Mouse (Mus musculus) layer of hippocampus, adult 9-10 months (tissue): Measurements from ENCODE around the gene Mtmr12.
A peak's percentile ranks its signal among the peaks of the same experiment; 100 is the strongest.
"Not testable (repeated sequence)": the region's sequence is repeated elsewhere in the genome, so short reads cannot be mapped to it uniquely, and the experiment has no call there.

Source experiments
- DNase-seq: peaks from one replicate; pipeline ENCODE4 v3.0.0; 2022; ENCODE audit warnings: low spot score

Mtmr12 gene

GRCm38 (mm10) chr15:12212266-12212665 lies 7.4 kb downstream of the Mtmr12 start:
- DNase-seq, result no peak

- no peak for DNase-seq
These were observed 9.9 kb downstream of the Mtmr12 start for GRCm38 (mm10) chr15:12214531-12215414.

- DNase-seq, result peak; percentile 74
These were observed 10.5 kb downstream of the Mtmr12 start for GRCm38 (mm10) chr15:12215415-12215718.

GRCm38 (mm10) chr15:12216119-12216518 lies 11.3 kb downstream of the Mtmr12 start:
- no peak for DNase-seq

- no peak for DNase-seq
These were observed 12.0 kb downstream of the Mtmr12 start for GRCm38 (mm10) chr15:12216798-12217197.

GRCm38 (mm10) chr15:12217332-12217731 lies 12.5 kb downstream of the Mtmr12 start:
- not testable (repeated sequence) for DNase-seq

- DNase-seq, result no peak
These were observed 13.0 kb downstream of the Mtmr12 start for GRCm38 (mm10) chr15:12217849-12218248.

GRCm38 (mm10) chr15:12218583-12219382 lies 14.0 kb downstream of the Mtmr12 start:
- DNase-seq, result no peak

- DNase-seq, result no peak
These were observed 16.3 kb downstream of the Mtmr12 start for GRCm38 (mm10) chr15:12221131-12221530.

GRCm38 (mm10) chr15:12222564-12223302 lies 17.9 kb downstream of the Mtmr12 start:
- no peak for DNase-seq

GRCm38 (mm10) chr15:12223393-12223792 lies 18.6 kb downstream of the Mtmr12 start:
- DNase-seq, result no peak

- no peak for DNase-seq
These were observed 19.4 kb downstream of the Mtmr12 start for GRCm38 (mm10) chr15:12224239-12224638.

GRCm38 (mm10) chr15:12225062-12225461 lies 20.2 kb downstream of the Mtmr12 start:
- DNase-seq, result no peak

- DNase-seq, result no peak
These were observed 22.1 kb downstream of the Mtmr12 start for GRCm38 (mm10) chr15:12226908-12227307.

- DNase-seq, result no peak
These were observed 22.5 kb downstream of the Mtmr12 start for GRCm38 (mm10) chr15:12227355-12227754.

- no peak for DNase-seq
These were observed 24.9 kb downstream of the Mtmr12 start for GRCm38 (mm10) chr15:12229603-12230242.

GRCm38 (mm10) chr15:12230243-12230935 lies 25.6 kb downstream of the Mtmr12 start:
- DNase-seq, result no peak

GRCm38 (mm10) chr15:12231462-12231861 lies 26.6 kb downstream of the Mtmr12 start:
- DNase-seq, result no peak

GRCm38 (mm10) chr15:12232429-12232828 lies 27.6 kb downstream of the Mtmr12 start:
- DNase-seq, result no peak

- no peak for DNase-seq
These were observed 28.2 kb downstream of the Mtmr12 start for GRCm38 (mm10) chr15:12233021-12233420.

- no peak for DNase-seq
These were observed 30.7 kb downstream of the Mtmr12 start for GRCm38 (mm10) chr15:12235559-12235958.
